Mouse (Mus musculus): ENCODE data around the gene Gm20823. TPM values are rescaled to one million over a fixed set of nuclear protein-coding genes. Genes with fewer than 3 reads are reported as not detected.
"Not testable (repeated sequence)": the region's sequence is repeated elsewhere in the genome, so short reads cannot be mapped to it uniquely, and the experiment has no call there.

The Gm20823 gene
- total RNA-seq (2021) = not detected
- long read RNA-seq = 0 reads

GRCm38 (mm10) chrY:62464745-62465144 lies at the start of gene Gm20823:
Gm20823 (minus strand) TSS chrY:62464845.
- not testable (repeated sequence) for DNase-seq (ENCODE audit: low spot score in 2 of 2)
